Mouse (Mus musculus) thymus, postnatal 25 days (tissue): ENCODE measurements around the gene Kncn.

Experiments used
- DNase-seq: peaks from one replicate; pipeline ENCODE4 v3.0.0; 2022

Kncn gene

GRCm38 (mm10) chr4:115881183-115881582, 3.0 kb upstream of the Kncn start:
- DNase-seq = no peak

- DNase-seq = no peak
Measured at GRCm38 (mm10) chr4:115882195-115882594, 2.0 kb upstream of the Kncn start.

- no peak for DNase-seq
Measured at GRCm38 (mm10) chr4:115885846-115886245, 1.6 kb downstream of the Kncn start.

DNA sequence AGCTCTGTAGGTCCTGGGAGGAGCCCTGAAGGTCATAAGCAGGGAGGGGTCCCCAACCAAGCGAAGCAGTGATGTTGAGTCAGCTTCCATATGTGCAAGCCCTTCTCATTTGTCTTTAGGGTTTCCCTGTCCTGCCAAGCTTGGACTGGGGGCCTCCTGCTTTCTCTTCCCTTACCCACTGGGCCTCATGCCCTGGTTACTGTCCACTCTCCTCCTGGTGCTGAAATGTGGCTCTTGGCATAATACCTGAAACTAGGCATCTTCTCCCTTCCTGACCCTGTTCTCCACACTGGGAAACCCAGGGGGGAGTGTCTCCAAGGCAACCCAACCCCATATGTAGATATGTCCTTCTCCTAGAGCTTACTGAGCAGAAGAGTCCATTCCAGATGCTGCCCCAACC, 2.7 kb downstream of the Kncn start:
- DNase-seq = no peak

GRCm38 (mm10) chr4:115890066-115890465, 5.9 kb downstream of the Kncn start:
- no peak for DNase-seq

- DNase-seq = no peak
Measured at GRCm38 (mm10) chr4:115890553-115890952, 6.4 kb downstream of the Kncn start, which contains the start of gene 6430628N08Rik. TSS of gene 6430628N08Rik (plus strand) at chr4:115890665.

- no peak for DNase-seq
Measured at GRCm38 (mm10) chr4:115894281-115894680, 10.1 kb downstream of the Kncn start.

GRCm38 (mm10) chr4:115897901-115898631, 13.9 kb downstream of the Kncn start:
- DNase-seq = no peak

DNA sequence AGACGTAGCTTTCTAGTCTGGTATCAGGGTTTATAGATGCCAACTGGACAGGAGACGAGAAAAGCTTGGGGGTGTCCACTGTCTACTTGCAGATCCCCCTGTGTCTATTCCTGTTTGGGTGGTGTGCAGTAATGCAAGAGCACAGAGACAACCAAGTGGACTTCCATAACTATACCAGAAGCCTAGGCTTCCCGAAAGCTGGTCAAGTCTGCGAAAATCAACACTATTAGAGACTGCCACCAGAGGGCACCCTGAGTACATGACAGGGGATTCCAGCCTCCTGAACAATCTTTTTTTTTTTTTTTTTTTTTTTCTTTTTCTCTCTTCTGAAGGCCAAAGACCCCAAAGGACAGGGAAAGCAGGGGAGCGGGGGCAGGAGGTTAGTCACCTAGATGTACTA, 18.6 kb downstream of the Kncn start:
- DNase-seq = peak; percentile 69

DNA sequence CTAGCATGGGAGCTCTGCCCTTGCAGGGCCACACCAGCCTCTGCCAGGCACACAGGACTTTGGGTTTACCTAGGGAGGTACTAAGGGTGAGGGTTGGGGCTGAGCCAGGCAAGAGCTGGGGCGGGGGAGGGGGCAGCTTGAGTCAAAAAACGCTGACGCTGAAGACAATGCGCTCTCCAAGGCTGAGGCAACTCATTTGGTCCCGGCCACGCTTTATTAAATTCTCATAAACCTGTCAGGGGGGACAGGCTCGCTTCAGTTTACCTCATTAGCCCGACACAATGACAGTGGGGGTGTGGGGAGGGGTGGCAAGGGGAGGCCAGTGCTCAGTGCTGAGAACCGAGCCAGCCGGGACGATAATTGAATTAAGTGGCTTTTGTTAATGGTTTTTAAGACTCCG, 20.2 kb downstream of the Kncn start:
- no peak for DNase-seq

- no peak for DNase-seq
Measured at GRCm38 (mm10) chr4:115905701-115906100, 21.5 kb downstream of the Kncn start.

DNA sequence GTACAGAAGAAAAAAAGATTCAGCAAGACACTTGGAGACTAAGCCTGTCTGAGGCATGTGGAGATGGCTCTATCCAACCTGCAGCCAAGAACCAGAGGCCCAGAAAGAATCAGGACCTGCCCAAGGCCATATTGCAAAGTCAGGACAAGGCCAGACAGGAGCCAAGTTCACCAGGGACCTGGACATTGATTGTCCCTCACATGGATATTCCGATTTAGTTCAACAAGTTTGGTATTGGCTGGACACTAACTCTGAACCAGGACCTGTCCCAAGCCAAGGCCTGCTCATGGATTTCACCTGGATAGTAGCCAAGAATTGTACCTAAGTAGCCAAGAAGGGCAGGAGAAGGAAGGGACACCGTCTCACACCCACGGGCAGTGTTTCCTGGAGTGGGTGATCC, 22.6 kb downstream of the Kncn start:
- DNase-seq = no peak

- no peak for DNase-seq
Measured at GRCm38 (mm10) chr4:115907994-115908393, 23.8 kb downstream of the Kncn start.

DNA sequence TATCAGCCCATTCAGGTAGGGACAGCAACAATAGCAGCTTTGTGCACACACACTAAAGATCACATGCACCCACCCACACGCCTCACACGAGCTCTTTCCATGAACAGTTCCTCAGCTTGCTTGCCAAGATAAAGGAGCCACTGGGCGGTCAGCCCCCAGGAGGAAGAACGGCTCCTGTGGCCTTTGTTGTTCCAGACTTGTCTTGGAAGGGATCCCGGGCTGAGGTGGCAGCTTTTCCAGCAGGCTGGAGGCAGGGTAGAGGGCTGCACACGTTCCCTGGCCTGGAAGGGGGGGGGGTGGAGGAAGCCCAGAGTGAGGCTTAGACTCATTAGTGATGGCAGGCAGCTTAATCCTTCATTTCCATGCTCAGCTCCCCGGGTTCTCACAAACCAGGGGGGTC, 24.4 kb downstream of the Kncn start:
- no peak for DNase-seq

GRCm38 (mm10) chr4:115911586-115911985, 27.4 kb downstream of the Kncn start:
- DNase-seq = no peak

GRCm38 (mm10) chr4:115919911-115920310, 35.7 kb downstream of the Kncn start:
- DNase-seq = no peak

- no peak for DNase-seq
Measured at GRCm38 (mm10) chr4:115922688-115923087, 38.5 kb downstream of the Kncn start.

GRCm38 (mm10) chr4:115923262-115923880, 39.2 kb downstream of the Kncn start:
- DNase-seq = no peak

- no peak for DNase-seq
Measured at GRCm38 (mm10) chr4:115927637-115928036, 43.4 kb downstream of the Kncn start.

- DNase-seq = no peak
Measured at GRCm38 (mm10) chr4:115931556-115932088, 47.4 kb downstream of the Kncn start.

GRCm38 (mm10) chr4:115935835-115936581, 51.8 kb downstream of the Kncn start:
- no peak for DNase-seq

- no peak for DNase-seq
Measured at GRCm38 (mm10) chr4:115936646-115937045, 52.4 kb downstream of the Kncn start.
